Mouse (Mus musculus): ENCODE measurements around the gene Sf3a2. TPM values are rescaled to one million over a fixed set of nuclear protein-coding genes. Genes with fewer than 3 reads are reported as not detected.

The Sf3a2 gene
- polyA plus RNA-seq (2014; fragmentation: Nextera tagmentation; extraction: Ambion mirVana): 101 and 102 TPM in 2 replicates

- Histone ChIP-seq H3K27me3 (ENCODE audit: control insufficient read depth, insufficient read depth, low read length) (no peaks in the 10 kb centered on the region), H3K9me3 (ENCODE audit: control insufficient read depth, low read length) (no peaks in the 10 kb centered on the region), H3K27ac (ENCODE audit: low read depth, low read length) (peak within 1 kb of the TSS; percentile 96), H3K4me2 (replicated peaks; ENCODE audit: low read depth, low read length) (peak within 1 kb of the TSS; percentile 94), H3K36me3 (ENCODE audit: control insufficient read depth, insufficient read depth, low read length) (peaks cover 57% of the 10 kb centered on the region), H3K4me3 (ENCODE audit: low read length) (peak within 1 kb of the TSS; percentile 94), H3K4me1 (ENCODE audit: control insufficient read depth, insufficient read depth, low read length) (peaks cover 12% of the 10 kb centered on the region), H3K9ac (ENCODE audit: low read depth, low read length) (peak within 1 kb of the TSS; percentile 97)
- under 1% methylated on average over 103 of the region's 104 CpGs for WGBS
- ATAC-seq (ENCODE audit: low FRiP score, low TSS enrichment): peak; percentile 88
These were observed at the start of gene Sf3a2, which contains the start of gene Plekhj1 for GRCm38 (mm10) chr10:80798150-80799006. Gene Sf3a2, plus strand, starts transcription at chr10:80798198. Gene Plekhj1, minus strand, starts transcription at chr10:80798626.

GRCm38 (mm10) chr10:80748609-80749008, 49.4 kb upstream of the Sf3a2 start:
- Histone ChIP-seq H3K27ac (ENCODE audit: low read depth, low read length) (no peak overlapping the region), H3K27me3 (ENCODE audit: control insufficient read depth, insufficient read depth, low read length) (no peaks in the 10 kb centered on the region), H3K9ac (ENCODE audit: low read depth, low read length) (no peak overlapping the region), H3K4me3 (ENCODE audit: low read length) (no peak overlapping the region), H3K4me2 (replicated peaks; ENCODE audit: low read depth, low read length) (no peak overlapping the region), H3K36me3 (ENCODE audit: control insufficient read depth, insufficient read depth, low read length) (no peaks in the 10 kb centered on the region), H3K9me3 (ENCODE audit: control insufficient read depth, low read length) (no peaks in the 10 kb centered on the region), H3K4me1 (ENCODE audit: control insufficient read depth, insufficient read depth, low read length) (peaks cover 10% of the 10 kb centered on the region)
- 11% methylated on average over 6 of the region's 6 CpGs for WGBS
- 0 out of 2 replicates have a peak, but pooled peaks have one; percentile 3 for ATAC-seq (ENCODE audit: low FRiP score, low TSS enrichment)

- WGBS: 11% methylated on average over 16 of the region's 16 CpGs
- Histone ChIP-seq H3K36me3 (ENCODE audit: control insufficient read depth, insufficient read depth, low read length) (no peaks in the 10 kb centered on the region), H3K27ac (ENCODE audit: low read depth, low read length) (peak overlapping the region; percentile 77; the same call in 1 of the 2 replicates), H3K4me3 (ENCODE audit: low read length) (peak overlapping the region; percentile 23; the same call in 1 of the 2 replicates), H3K9me3 (ENCODE audit: control insufficient read depth, low read length) (no peaks in the 10 kb centered on the region), H3K9ac (ENCODE audit: low read depth, low read length) (peak overlapping the region; percentile 31; the same call in 1 of the 2 replicates), H3K27me3 (ENCODE audit: control insufficient read depth, insufficient read depth, low read length) (no peaks in the 10 kb centered on the region), H3K4me2 (replicated peaks; ENCODE audit: low read depth, low read length) (peak overlapping the region; percentile 51), H3K4me1 (ENCODE audit: control insufficient read depth, insufficient read depth, low read length) (peaks cover 14% of the 10 kb centered on the region)
- no peak for ATAC-seq (ENCODE audit: low FRiP score, low TSS enrichment)
These were observed 46.7 kb upstream of the Sf3a2 start for GRCm38 (mm10) chr10:80751188-80751832.

- peak overlapping the region; percentile 77; the same call in 1 of the 2 replicates for H3K27ac ChIP-seq (ENCODE audit: low read depth, low read length)
- H3K4me2 ChIP-seq (replicated peaks; ENCODE audit: low read depth, low read length): peak overlapping the region; percentile 51
- H3K9ac ChIP-seq (ENCODE audit: low read depth, low read length): no peak overlapping the region
- H3K4me1 ChIP-seq (ENCODE audit: control insufficient read depth, insufficient read depth, low read length): peaks cover 23% of the 10 kb centered on the region
- H3K27me3 ChIP-seq (ENCODE audit: control insufficient read depth, insufficient read depth, low read length): no peaks in the 10 kb centered on the region
- peak; percentile 63 for ATAC-seq (ENCODE audit: low FRiP score, low TSS enrichment)
- H3K9me3 ChIP-seq (ENCODE audit: control insufficient read depth, low read length): no peaks in the 10 kb centered on the region
- peak overlapping the region; percentile 23; the same call in 1 of the 2 replicates for H3K4me3 ChIP-seq (ENCODE audit: low read length)
- WGBS: 3% methylated on average over 6 of the region's 6 CpGs
- no peaks in the 10 kb centered on the region for H3K36me3 ChIP-seq (ENCODE audit: control insufficient read depth, insufficient read depth, low read length)
These were observed 45.8 kb upstream of the Sf3a2 start for GRCm38 (mm10) chr10:80752079-80752625.

GRCm38 (mm10) chr10:80754594-80755290, 43.3 kb upstream of the Sf3a2 start, which contains the start of gene Dot1l:
Gene Dot1l, plus strand, starts transcription at chr10:80755206.
- WGBS: 1% methylated on average over 45 of the region's 57 CpGs
- no peaks in the 10 kb centered on the region for H3K36me3 ChIP-seq (ENCODE audit: control insufficient read depth, insufficient read depth, low read length)

GRCm38 (mm10) chr10:80755291-80756015, 42.5 kb upstream of the Sf3a2 start:
- Histone ChIP-seq H3K4me2 (replicated peaks; ENCODE audit: low read depth, low read length) (peak overlapping the region; percentile 97), H3K4me1 (ENCODE audit: control insufficient read depth, insufficient read depth, low read length) (peaks cover 29% of the 10 kb centered on the region), H3K36me3 (ENCODE audit: control insufficient read depth, insufficient read depth, low read length) (no peaks in the 10 kb centered on the region), H3K27ac (ENCODE audit: low read depth, low read length) (peak overlapping the region; percentile 71), H3K27me3 (ENCODE audit: control insufficient read depth, insufficient read depth, low read length) (no peaks in the 10 kb centered on the region), H3K9me3 (ENCODE audit: control insufficient read depth, low read length) (no peaks in the 10 kb centered on the region), H3K4me3 (ENCODE audit: low read length) (peak overlapping the region; percentile 100), H3K9ac (ENCODE audit: low read depth, low read length) (peak overlapping the region; percentile 96)
- 1% methylated on average over 68 of the region's 75 CpGs for WGBS
- no peak; the same call in 1 of the 2 replicates for ATAC-seq (ENCODE audit: low FRiP score, low TSS enrichment)

More at GRCm38 (mm10) chr10:80754594-80755290, 43.3 kb upstream of the Sf3a2 start, which contains the start of gene Dot1l:
- H3K4me1 ChIP-seq (ENCODE audit: control insufficient read depth, insufficient read depth, low read length): peaks cover 29% of the 10 kb centered on the region
- peak; percentile 93 for ATAC-seq (ENCODE audit: low FRiP score, low TSS enrichment)
- H3K27ac ChIP-seq (ENCODE audit: low read depth, low read length): peak within 1 kb of the TSS; percentile 71
- peak within 1 kb of the TSS; percentile 96 for H3K9ac ChIP-seq (ENCODE audit: low read depth, low read length)
- no peaks in the 10 kb centered on the region for H3K9me3 ChIP-seq (ENCODE audit: control insufficient read depth, low read length)
- peak within 1 kb of the TSS; percentile 97 for H3K4me2 ChIP-seq (replicated peaks; ENCODE audit: low read depth, low read length)
- peak within 1 kb of the TSS; percentile 100 for H3K4me3 ChIP-seq (ENCODE audit: low read length)
- no peaks in the 10 kb centered on the region for H3K27me3 ChIP-seq (ENCODE audit: control insufficient read depth, insufficient read depth, low read length)

- H3K9me3 ChIP-seq (ENCODE audit: control insufficient read depth, low read length): no peaks in the 10 kb centered on the region
- no peaks in the 10 kb centered on the region for H3K27me3 ChIP-seq (ENCODE audit: control insufficient read depth, insufficient read depth, low read length)
- H3K27ac ChIP-seq (ENCODE audit: low read depth, low read length): no peak overlapping the region
- peak overlapping the region; percentile 96 for H3K9ac ChIP-seq (ENCODE audit: low read depth, low read length)
- peak overlapping the region; percentile 97 for H3K4me2 ChIP-seq (replicated peaks; ENCODE audit: low read depth, low read length)
- ATAC-seq (ENCODE audit: low FRiP score, low TSS enrichment): no peak
- peaks cover 34% of the 10 kb centered on the region for H3K4me1 ChIP-seq (ENCODE audit: control insufficient read depth, insufficient read depth, low read length)
- WGBS: 32% methylated on average over 3 of the region's 3 CpGs
- H3K4me3 ChIP-seq (ENCODE audit: low read length): peak overlapping the region; percentile 100
- no peaks in the 10 kb centered on the region for H3K36me3 ChIP-seq (ENCODE audit: control insufficient read depth, insufficient read depth, low read length)
These were observed 41.9 kb upstream of the Sf3a2 start for GRCm38 (mm10) chr10:80756099-80756498.

GRCm38 (mm10) chr10:80756509-80756908, 41.5 kb upstream of the Sf3a2 start:
- Histone ChIP-seq H3K9ac (ENCODE audit: low read depth, low read length) (peak overlapping the region; percentile 96; the same call in 1 of the 2 replicates), H3K9me3 (ENCODE audit: control insufficient read depth, low read length) (no peaks in the 10 kb centered on the region), H3K27me3 (ENCODE audit: control insufficient read depth, insufficient read depth, low read length) (no peaks in the 10 kb centered on the region), H3K4me1 (ENCODE audit: control insufficient read depth, insufficient read depth, low read length) (peaks cover 34% of the 10 kb centered on the region), H3K27ac (ENCODE audit: low read depth, low read length) (no peak overlapping the region), H3K4me2 (replicated peaks; ENCODE audit: low read depth, low read length) (peak overlapping the region; percentile 97), H3K36me3 (ENCODE audit: control insufficient read depth, insufficient read depth, low read length) (no peaks in the 10 kb centered on the region), H3K4me3 (ENCODE audit: low read length) (peak overlapping the region; percentile 100)
- ATAC-seq (ENCODE audit: low FRiP score, low TSS enrichment): no peak
- WGBS: 63% methylated on average over 2 of the region's 2 CpGs
